Mouse (Mus musculus) MEL (cell line): Measurements from ENCODE around the gene Cops4. TPM values are rescaled to one million over a fixed set of nuclear protein-coding genes. Genes with fewer than 3 reads are reported as not detected.

Experiments used
- DNase-seq: peaks from one replicate; pipeline ENCODE4 v3.0.0; 2011; ENCODE audit warnings: low read depth, low spot score
- H3K27ac ChIP-seq: 2 replicates; pipeline ENCODE4 v1.5.1; 2012; ENCODE audit warnings: low read depth, mild to moderate bottlenecking, control low read depth, low read length, moderate library complexity; ENCODE audit not compliant: control insufficient read depth
- H3K27me3 ChIP-seq, 2 experiments: fragments of 150-350 bp in 1 of 2; sonication (generic) in 1 of 2; 2 replicates each; pipeline ENCODE4 v1.6.1; 2012; ENCODE audit warnings: low read length in 2 of 2, mild to moderate bottlenecking in 2 of 2, improper control_type of control experiment in 1 of 2, moderate library complexity in 1 of 2; ENCODE audit not compliant: insufficient read depth in 2 of 2, control insufficient read depth in 1 of 2
- H3K36me3 ChIP-seq, 2 experiments: 2 replicates each; pipeline ENCODE4 v1.6.1; 2012 to 2014; ENCODE audit warnings: low read length in 2 of 2, improper control_type of control experiment in 1 of 2, inconsistent platforms in 1 of 2, mild to moderate bottlenecking in 1 of 2; ENCODE audit not compliant: insufficient read depth in 2 of 2, control insufficient read depth in 1 of 2
- H3K4me1 ChIP-seq, 2 experiments: fragments of 150-350 bp in 1 of 2; sonication (generic) in 1 of 2; 2 replicates each; pipeline ENCODE4 v1.6.1; 2012; ENCODE audit warnings: low read length in 2 of 2, improper control_type of control experiment in 1 of 2, mild to moderate bottlenecking in 1 of 2; ENCODE audit not compliant: insufficient read depth in 2 of 2, control insufficient read depth in 1 of 2
- H3K4me3 ChIP-seq, 2 experiments: fragments of 150-350 bp in 1 of 2; sonication (generic) in 1 of 2; 2 replicates each; pipeline ENCODE4 v1.5.1; 2012; ENCODE audit warnings: low read depth in 2 of 2, low read length in 2 of 2, mild to moderate bottlenecking in 2 of 2, moderate library complexity in 2 of 2, control low read depth in 1 of 2, improper control_type of control experiment in 1 of 2; ENCODE audit not compliant: control insufficient read depth in 1 of 2, insufficient read depth in 1 of 2
- H3K79me2 ChIP-seq: 2 replicates; pipeline ENCODE4 v1.6.1; 2012; ENCODE audit warnings: mild to moderate bottlenecking, low read length, moderate library complexity; ENCODE audit not compliant: control insufficient read depth, poor library complexity, insufficient read depth
- H3K9ac ChIP-seq: 2 replicates; pipeline ENCODE4 v1.6.1; 2012; ENCODE audit warnings: low read depth, mild to moderate bottlenecking, control low read depth, low read length, moderate library complexity; ENCODE audit not compliant: control insufficient read depth, poor library complexity, severe bottlenecking
- H3K9me3 ChIP-seq: fragments of 150-350 bp; sonication (generic); replicated peaks from 2 replicates; pipeline ENCODE4 v1.6.1; 2012; ENCODE audit warnings: mild to moderate bottlenecking, low read length, improper control_type of control experiment, moderate library complexity; ENCODE audit not compliant: insufficient read depth
- BHLHE40 ChIP-seq: IDR thresholded peaks from 2 replicates; pipeline ENCODE4 v1.6.1; 2012; ENCODE audit warnings: low read depth, mild to moderate bottlenecking, inconsistent platforms, low read length, improper control_type of control experiment, borderline replicate concordance
- CHD1 ChIP-seq: IDR thresholded peaks from 2 replicates; pipeline ENCODE4 v1.6.1; 2012; ENCODE audit warnings: low read depth, mild to moderate bottlenecking, inconsistent platforms, low read length, improper control_type of control experiment
- CTCF ChIP-seq, 3 experiments: IDR thresholded peaks in 2 of 3; conservative IDR thresholded peaks in 1 of 3; 2 replicates each; pipeline ENCODE4 v1.5.1; 2011 to 2012; ENCODE audit warnings: low read length in 3 of 3, low read depth in 2 of 3, mild to moderate bottlenecking in 2 of 3, improper control_type of control experiment in 1 of 3, inconsistent platforms in 1 of 3, mixed read lengths in 1 of 3, moderate library complexity in 1 of 3; ENCODE audit not compliant: control insufficient read depth in 1 of 3, insufficient read depth in 1 of 3, poor library complexity in 1 of 3, severe bottlenecking in 1 of 3
- ELF1 ChIP-seq: IDR thresholded peaks from 2 replicates; pipeline ENCODE4 v1.6.1; 2014; ENCODE audit warnings: low read depth, mild to moderate bottlenecking, inconsistent platforms, low read length, improper control_type of control experiment, moderate library complexity
- EP300 ChIP-seq, 2 experiments: IDR thresholded peaks; 2 replicates each; pipeline ENCODE4 v1.6.1; 2011; ENCODE audit warnings: improper control_type of control experiment in 2 of 2, low read length in 2 of 2, low read depth in 1 of 2, mild to moderate bottlenecking in 1 of 2
- GABPA ChIP-seq: IDR thresholded peaks from 2 replicates; pipeline ENCODE4 v1.6.1; 2012; ENCODE audit warnings: low read depth, mild to moderate bottlenecking, inconsistent platforms, low read length, improper control_type of control experiment, moderate library complexity
- GATA1 ChIP-seq: IDR thresholded peaks from 2 replicates; pipeline ENCODE4 v1.6.1; 2011; ENCODE audit warnings: low read depth, low read length, improper control_type of control experiment
- HCFC1 ChIP-seq: IDR thresholded peaks from 2 replicates; pipeline ENCODE4 v1.6.1; 2012; ENCODE audit warnings: low read depth, mild to moderate bottlenecking, inconsistent platforms, low read length, improper control_type of control experiment, moderate library complexity
- JUND ChIP-seq: IDR thresholded peaks from 2 replicates; pipeline ENCODE4 v1.6.1; 2011; ENCODE audit warnings: low read depth, mild to moderate bottlenecking, improper control_type of control experiment, low read length
- MAZ ChIP-seq: IDR thresholded peaks from 2 replicates; pipeline ENCODE4 v1.6.1; 2012; ENCODE audit warnings: low read depth, mild to moderate bottlenecking, inconsistent platforms, low read length, improper control_type of control experiment
- MYC ChIP-seq: IDR thresholded peaks from 2 replicates; pipeline ENCODE4 v1.6.1; 2011; ENCODE audit warnings: low read depth, mild to moderate bottlenecking, low read length, improper control_type of control experiment, moderate library complexity
- NRF1 ChIP-seq: IDR thresholded peaks from 2 replicates; pipeline ENCODE4 v1.6.1; 2014; ENCODE audit warnings: low read depth, mild to moderate bottlenecking, inconsistent platforms, low read length, improper control_type of control experiment, moderate library complexity; ENCODE audit not compliant: poor library complexity, insufficient read depth, severe bottlenecking
- POLR2AphosphoS2 ChIP-seq: IDR thresholded peaks from 2 replicates; pipeline ENCODE4 v1.6.1; 2011; ENCODE audit warnings: low read length, improper control_type of control experiment
- POLR2AphosphoS5 ChIP-seq: IDR thresholded peaks from 2 replicates; pipeline ENCODE4 v1.6.1; 2012; ENCODE audit warnings: low read depth, borderline replicate concordance, mild to moderate bottlenecking, inconsistent platforms, low read length, moderate library complexity, mixed read lengths
- RCOR1 ChIP-seq: IDR thresholded peaks from 2 replicates; pipeline ENCODE4 v1.6.1; 2012; ENCODE audit warnings: low read depth, mild to moderate bottlenecking, inconsistent platforms, low read length, improper control_type of control experiment
- SIN3A ChIP-seq: IDR thresholded peaks from 2 replicates; pipeline ENCODE4 v1.6.1; 2012; ENCODE audit warnings: low read length, improper control_type of control experiment, inconsistent platforms
- SMC3 ChIP-seq: IDR thresholded peaks from 2 replicates; pipeline ENCODE4 v1.6.1; 2011; ENCODE audit warnings: low read depth, low read length, improper control_type of control experiment
- TAL1 ChIP-seq: IDR thresholded peaks from 2 replicates; pipeline ENCODE4 v1.6.1; 2012; ENCODE audit warnings: mild to moderate bottlenecking, inconsistent platforms, low read length, moderate library complexity, mixed read lengths
- TBP ChIP-seq: IDR thresholded peaks from 2 replicates; pipeline ENCODE4 v1.8.0; 2011; ENCODE audit warnings: low read depth, low read length, improper control_type of control experiment
- TCF12 ChIP-seq: IDR thresholded peaks from 2 replicates; pipeline ENCODE4 v1.6.1; 2014; ENCODE audit warnings: low read depth, mild to moderate bottlenecking, inconsistent platforms, low read length, improper control_type of control experiment, moderate library complexity
- UBTF ChIP-seq: IDR thresholded peaks from 2 replicates; pipeline ENCODE4 v1.6.1; 2012; ENCODE audit warnings: low read depth, mild to moderate bottlenecking, inconsistent platforms, low read length, improper control_type of control experiment, moderate library complexity, borderline replicate concordance; ENCODE audit not compliant: insufficient read depth
- ZKSCAN1 ChIP-seq: IDR thresholded peaks from 2 replicates; pipeline ENCODE4 v1.6.1; 2012; ENCODE audit warnings: low read depth, mild to moderate bottlenecking, inconsistent platforms, low read length, improper control_type of control experiment, moderate library complexity
- ZMIZ1 ChIP-seq: IDR thresholded peaks from 2 replicates; pipeline ENCODE4 v1.6.1; 2012; ENCODE audit warnings: low read depth, mild to moderate bottlenecking, inconsistent platforms, low read length, improper control_type of control experiment, moderate library complexity
- polyA plus RNA-seq, 2 experiments: library from polyadenylated mRNA; stranded (reverse) in 1 of 2; unstranded in 1 of 2; fragments of >175 nt in 1 of 2; fragments of >200 nt in 1 of 2; gene quantifications; 2 replicates each; pipeline versions ENCODE4 v1.2.1 to v1.2.4; 2012; ENCODE audit warnings: low replicate concordance in 2 of 2, low read depth in 1 of 2; ENCODE audit not compliant: insufficient read length in 2 of 2, insufficient read depth in 1 of 2, missing spikeins in 1 of 2
- total RNA-seq: library from RNA; depleted of rRNA; stranded (reverse); fragments of 300-350 nt; gene quantifications from 2 replicates; pipeline ENCODE4 v1.2.3, GENCODE M21; 2012

Cops4 gene
- total and polyA plus RNA-seq, 3 experiments, result 112 to 626 (median 142) TPM

DNA sequence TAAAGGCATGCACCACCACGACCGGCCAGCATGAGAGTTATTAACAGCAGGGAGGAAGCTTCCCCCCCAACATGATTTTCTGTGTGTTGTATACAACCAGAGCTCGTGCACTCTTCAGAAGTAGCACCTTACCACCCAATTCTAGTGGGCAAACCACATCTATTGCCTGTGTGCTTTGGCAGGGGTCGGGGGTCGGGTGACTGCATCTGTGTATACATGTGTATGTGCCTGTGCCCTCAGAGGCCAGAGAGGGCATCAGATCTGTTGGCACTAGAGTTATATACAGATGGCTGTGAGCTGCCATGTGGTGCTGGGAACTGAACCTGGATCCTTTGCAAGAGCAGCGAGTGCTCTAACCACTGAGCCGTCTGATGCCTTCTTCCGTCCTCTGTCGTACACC is 6.8 kb downstream of the Cops4 start:
- no peak for TF ChIP-seq ZMIZ1
- no peak for TF ChIP-seq BHLHE40
- no peak for TF ChIP-seq SIN3A
- TF ChIP-seq TBP, result no peak
- TF ChIP-seq ELF1, result no peak
- no peak for TF ChIP-seq POLR2AphosphoS5
- TF ChIP-seq UBTF, result no peak
- TF ChIP-seq, all 39 proteins: peak for 0
- Histone ChIP-seq H3K36me3 (peaks cover 16 to 29% of the 10 kb centered on the region in 2 experiments), H3K4me1 (peaks cover 4 to 6% of the 10 kb centered on the region in 2 experiments; a peak in 3 of 4 replicates), H3K27ac (no peak overlapping the region), H3K9me3 (no peaks in the 10 kb centered on the region), H3K27me3 (no peaks in the 10 kb centered on the region), H3K4me3 (no peak overlapping the region), H3K9ac (no peak overlapping the region), H3K79me2 (peaks cover 48% of the 10 kb centered on the region)
- no peak for DNase-seq

DNA sequence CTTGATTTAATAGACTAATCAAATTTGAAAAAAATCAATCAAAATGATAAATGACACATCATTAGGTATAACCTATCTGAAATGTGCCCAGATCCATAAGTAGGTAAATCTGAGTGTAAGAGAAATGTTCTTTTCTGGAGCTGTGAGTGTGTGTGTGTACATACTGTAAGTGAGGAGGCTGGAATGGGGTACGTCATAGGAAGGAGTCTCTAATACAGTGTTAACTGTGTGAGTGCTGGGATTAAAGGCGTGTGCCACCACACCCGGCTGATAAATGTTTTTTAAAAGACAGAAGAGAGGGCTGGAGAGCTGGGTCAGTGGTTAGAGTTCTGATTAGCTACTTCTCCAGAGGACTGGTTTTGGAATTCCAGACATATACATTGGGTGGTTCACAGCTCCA is 7.5 kb downstream of the Cops4 start:
- H3K4me3 ChIP-seq, result no peak overlapping the region
- H3K36me3 ChIP-seq, result peaks cover 9 to 29% of the 10 kb centered on the region in 2 experiments
- peaks cover 0 to 4% of the 10 kb centered on the region in 2 experiments; a peak in 2 of 4 replicates for H3K4me1 ChIP-seq
- no peak overlapping the region for H3K9ac ChIP-seq
- H3K27me3 ChIP-seq, result no peaks in the 10 kb centered on the region
- no peaks in the 10 kb centered on the region for H3K9me3 ChIP-seq
- no peak for DNase-seq
- H3K79me2 ChIP-seq, result peaks cover 41% of the 10 kb centered on the region
- H3K27ac ChIP-seq, result no peak overlapping the region
- TF ChIP-seq MAZ, result no peak
- no peak for TF ChIP-seq ELF1
- no peak for TF ChIP-seq CHD1
- no peak for TF ChIP-seq NRF1
- no peak for TF ChIP-seq GABPA
- no peak for TF ChIP-seq ZKSCAN1
- TF ChIP-seq TAL1, result no peak
- TF ChIP-seq GATA1, result no peak
- TF ChIP-seq SMC3, result no peak
- TF ChIP-seq HCFC1, result no peak
- TF ChIP-seq CTCF (IDR thresholded peaks at IDR 0.05 in 2 of 3, conservative IDR thresholded peaks at IDR 0.05 in 1 of 3; ENCODE audit: control insufficient read depth in 1 of 3, insufficient read depth in 1 of 3, low read depth in 2 of 3, low read length in 3 of 3, poor library complexity in 1 of 3, severe bottlenecking in 1 of 3), result no peak
- TF ChIP-seq SIN3A, result no peak
- TF ChIP-seq EP300 (IDR thresholded peaks at IDR 0.05; ENCODE audit: low read depth in 1 of 2, low read length in 2 of 2), result no peak
- TF ChIP-seq JUND, result no peak
- TF ChIP-seq RCOR1, result no peak
- TF ChIP-seq UBTF, result no peak
- TF ChIP-seq POLR2AphosphoS2, result no peak
- no peak for TF ChIP-seq ZMIZ1
- no peak for TF ChIP-seq MYC
- no peak for TF ChIP-seq TCF12
